Mouse (Mus musculus) kidney, postnatal 0 days (tissue): ENCODE measurements around the gene Tigar. TPM values are rescaled to one million over a fixed set of nuclear protein-coding genes. Genes with fewer than 3 reads are reported as not detected.

Source experiments
- ATAC-seq: fragments of 200-750 bp; cut with Nextera tagmentation; replicated peaks from 2 replicates; pipeline ENCODE4 v1.8.0; 2017; ENCODE audit warnings: low read depth, moderate number of reproducible peaks, moderate TSS enrichment, moderate library complexity; ENCODE audit not compliant: low FRiP score
- DNase-seq: peaks from one replicate; pipeline ENCODE4 v3.0.0-alpha.2; 2016; ENCODE audit warnings: low spot score
- H3K27ac ChIP-seq: fragments of 300-500 bp; sonication (generic); 2 replicates; pipeline ENCODE4 v1.5.1; 2014; ENCODE audit warnings: mild to moderate bottlenecking
- H3K27me3 ChIP-seq: fragments of 300-500 bp; sonication (generic); 2 replicates; pipeline ENCODE4 v1.6.1; 2014; ENCODE audit warnings: low read length, mixed read lengths; ENCODE audit not compliant: insufficient read depth
- H3K36me3 ChIP-seq: fragments of 300-500 bp; sonication (generic); 2 replicates; pipeline ENCODE4 v1.6.1; 2014; ENCODE audit warnings: low read length, mixed read lengths; ENCODE audit not compliant: insufficient read depth
- H3K4me1 ChIP-seq: fragments of 300-500 bp; sonication (generic); replicated peaks from 2 replicates; pipeline ENCODE4 v1.6.1; 2014; ENCODE audit warnings: antibody characterized with exemption, low read length, mixed read lengths; ENCODE audit not compliant: insufficient read depth
- H3K4me2 ChIP-seq: fragments of 300-500 bp; sonication (generic); 2 replicates; pipeline ENCODE4 v1.6.1; 2014; ENCODE audit warnings: mild to moderate bottlenecking, low read length, moderate library complexity, mixed read lengths
- H3K4me3 ChIP-seq: fragments of 300-500 bp; sonication (generic); replicated peaks from 2 replicates; pipeline ENCODE4 v1.5.1; 2014; ENCODE audit warnings: low read depth, low read length
- H3K9ac ChIP-seq: fragments of 300-500 bp; sonication (generic); 2 replicates; pipeline ENCODE4 v1.6.1; 2014; ENCODE audit warnings: low read depth, low read length
- H3K9me3 ChIP-seq: fragments of 300-500 bp; sonication (generic); replicated peaks from 2 replicates; pipeline ENCODE4 v1.6.1; 2016; ENCODE audit warnings: low read length, inconsistent platforms, mixed read lengths
- CTCF ChIP-seq: IDR thresholded peaks from 2 replicates; pipeline ENCODE4 v1.5.1; 2016; ENCODE audit warnings: antibody characterized with exemption, low read depth, mild to moderate bottlenecking, moderate library complexity
- WGBS: fragments of 180-500 bp; shearing (Covaris S2); extraction: QIAGEN DNeasy Blood & Tissue Kit; methylation state at CpG from one replicate; pipeline ENCODE4 v1.1.7; 2014; 5-methylcytosine and 5-hydroxymethylcytosine counted together
- polyA plus RNA-seq: library from polyadenylated mRNA; unstranded; fragments of >200 nt; fragmentation: Nextera tagmentation; extraction: Ambion mirVana; gene quantifications from 2 replicates; pipeline ENCODE4 v1.2.1, GENCODE M21; 2015

Gene Tigar
- polyA plus RNA-seq, 1 experiment from 2014 or later = 2.6 TPM

DNA sequence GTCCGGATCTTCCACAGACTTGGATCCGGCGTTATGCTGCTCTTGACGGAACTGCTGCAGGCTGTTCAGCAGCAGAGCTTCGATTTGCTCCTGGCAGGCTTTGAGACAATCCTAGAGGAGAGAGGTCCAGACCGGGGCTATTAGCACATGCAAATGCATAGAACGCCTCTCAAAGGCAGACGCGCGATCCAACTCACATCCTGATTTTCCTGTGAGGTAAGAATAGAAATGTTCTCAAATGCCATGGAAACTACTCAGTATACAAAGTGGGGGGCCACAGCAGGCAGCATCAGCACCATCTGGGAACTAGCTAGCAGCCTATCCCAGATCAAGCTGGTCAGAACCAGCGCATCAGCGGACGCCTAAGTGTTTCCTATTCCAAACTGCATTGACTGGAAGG lies 21.0 kb upstream of the Tigar start:
- no peak for TF ChIP-seq CTCF
- Histone ChIP-seq H3K36me3 (peaks cover 17% of the 10 kb centered on the region; the same call in 1 of the 2 replicates), H3K27ac (no peak overlapping the region), H3K9ac (no peak overlapping the region), H3K4me1 (no peaks in the 10 kb centered on the region), H3K4me3 (no peak overlapping the region), H3K9me3 (no peaks in the 10 kb centered on the region), H3K27me3 (no peaks in the 10 kb centered on the region), H3K4me2 (no peak overlapping the region)
- ATAC-seq = no peak
- WGBS = 86% methylated on average over 13 of the region's 13 CpGs
- DNase-seq = no peak

- H3K9ac ChIP-seq = no peak overlapping the region
- ATAC-seq (no peak), DNase-seq (no peak)
- no peak overlapping the region for H3K4me3 ChIP-seq
- no peak overlapping the region for H3K27ac ChIP-seq
- H3K4me2 ChIP-seq = no peak overlapping the region
- H3K9me3 ChIP-seq = no peaks in the 10 kb centered on the region
- H3K4me1 ChIP-seq = no peaks in the 10 kb centered on the region
- TF ChIP-seq CTCF = no peak
- no peaks in the 10 kb centered on the region for H3K27me3 ChIP-seq
- peaks cover 17% of the 10 kb centered on the region; the same call in 1 of the 2 replicates for H3K36me3 ChIP-seq
- WGBS = 93% methylated on average over 14 of the region's 14 CpGs
Measured at GRCm38 (mm10) chr6:127129659-127130058, 20.3 kb upstream of the Tigar start.

DNA sequence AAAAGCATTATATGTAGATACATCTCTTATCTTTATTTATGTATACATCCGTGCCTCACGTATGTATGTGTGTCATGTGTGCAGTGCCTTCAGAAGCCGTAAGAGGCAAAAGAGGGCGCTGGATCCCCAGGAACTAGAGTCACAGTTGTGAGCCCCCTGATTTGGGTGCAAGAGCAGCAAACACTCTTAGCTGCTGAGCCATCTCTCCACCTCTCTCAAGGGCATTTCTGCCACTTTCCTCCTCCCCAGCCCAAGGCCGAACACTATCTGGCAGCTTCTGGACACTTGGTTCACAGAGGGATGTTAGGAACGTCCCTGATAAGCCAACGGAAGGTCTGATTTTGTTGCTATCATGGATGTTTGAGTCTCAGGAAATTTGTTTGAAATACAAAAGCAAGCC lies 14.1 kb upstream of the Tigar start:
- no peak for TF ChIP-seq CTCF
- H3K36me3 ChIP-seq = 0 out of 2 replicates have a peak, but pooled peaks cover 3% of the 10 kb centered on the region
- H3K27ac ChIP-seq = no peak overlapping the region
- ATAC-seq (no peak), DNase-seq (no peak)
- H3K4me3 ChIP-seq = no peak overlapping the region
- H3K4me2 ChIP-seq = no peak overlapping the region
- no peaks in the 10 kb centered on the region for H3K9me3 ChIP-seq
- H3K9ac ChIP-seq = no peak overlapping the region
- no peaks in the 10 kb centered on the region for H3K4me1 ChIP-seq
- WGBS = 80% methylated on average over 7 of the region's 7 CpGs
- no peaks in the 10 kb centered on the region for H3K27me3 ChIP-seq

GRCm38 (mm10) chr6:127122996-127123395 lies 13.6 kb upstream of the Tigar start:
- Histone ChIP-seq H3K9me3 (no peaks in the 10 kb centered on the region), H3K4me3 (no peak overlapping the region), H3K9ac (no peak overlapping the region), H3K27ac (no peak overlapping the region), H3K27me3 (no peaks in the 10 kb centered on the region), H3K36me3 (0 out of 2 replicates have a peak, but pooled peaks cover 2% of the 10 kb centered on the region), H3K4me2 (no peak overlapping the region), H3K4me1 (no peaks in the 10 kb centered on the region)
- DNase-seq = no peak
- TF ChIP-seq CTCF = no peak
- 87% methylated on average over 5 of the region's 5 CpGs for WGBS
- ATAC-seq = no peak

- no peak for ATAC-seq
- Histone ChIP-seq H3K4me1 (no peaks in the 10 kb centered on the region), H3K27me3 (no peaks in the 10 kb centered on the region), H3K4me3 (no peak overlapping the region), H3K27ac (no peak overlapping the region), H3K9ac (no peak overlapping the region), H3K4me2 (no peak overlapping the region), H3K36me3 (no peaks in the 10 kb centered on the region), H3K9me3 (no peaks in the 10 kb centered on the region)
- WGBS = 61% methylated on average over 4 of the region's 4 CpGs
- DNase-seq = peak; percentile 50
- TF ChIP-seq CTCF = peak; percentile 71
Measured at GRCm38 (mm10) chr6:127122221-127122806, 13.0 kb upstream of the Tigar start.

DNA sequence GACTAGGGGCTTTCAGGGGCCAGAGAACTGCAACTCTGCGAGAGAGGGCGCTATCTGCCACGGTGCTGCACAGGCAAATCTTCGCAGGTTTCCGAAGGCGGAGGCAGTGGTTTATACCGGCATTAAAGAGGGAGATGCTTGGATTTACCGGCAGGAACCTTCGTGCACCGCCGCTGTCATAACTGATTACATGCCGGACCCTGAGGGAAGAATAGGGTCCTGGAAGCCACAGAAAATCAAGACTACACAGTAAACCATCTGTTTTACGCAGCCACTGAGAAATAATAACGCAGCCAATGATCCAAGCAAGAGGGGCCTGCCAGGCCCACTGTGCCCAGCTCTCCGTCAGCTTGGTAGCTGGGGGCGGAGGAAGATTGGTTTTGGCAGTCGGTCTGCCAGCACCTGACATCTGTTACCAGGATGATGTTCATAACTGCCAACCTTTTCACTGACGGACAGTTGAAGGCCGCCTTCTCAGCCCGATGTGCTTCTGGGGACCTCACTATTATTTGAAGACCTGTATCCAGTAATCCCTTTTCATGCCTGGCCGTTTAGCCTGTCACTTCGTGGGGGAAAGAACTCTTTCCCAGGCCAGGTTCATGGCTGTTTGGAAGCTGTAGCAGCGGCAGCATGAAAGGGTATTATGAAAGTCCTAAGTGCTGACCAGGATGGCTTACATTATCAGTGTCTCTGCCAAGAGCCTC lies 5.5 kb upstream of the Tigar start:
- Histone ChIP-seq H3K4me2 (no peak overlapping the region), H3K9me3 (no peaks in the 10 kb centered on the region), H3K36me3 (no peaks in the 10 kb centered on the region), H3K4me1 (no peaks in the 10 kb centered on the region), H3K27me3 (no peaks in the 10 kb centered on the region), H3K27ac (no peak overlapping the region), H3K4me3 (no peak overlapping the region), H3K9ac (no peak overlapping the region)
- ATAC-seq (no peak), DNase-seq (no peak)
- TF ChIP-seq CTCF = no peak
- 63% methylated on average over 23 of the region's 23 CpGs for WGBS
